Mouse (Mus musculus): Measurements from ENCODE around the gene Fyn.

Gene Fyn

GRCm38 (mm10) chr10:39508801-39509200 is 140.1 kb downstream of the Fyn start:
- DNase-seq (ENCODE audit: low spot score in 2 of 2): no peak

- no peak for DNase-seq (ENCODE audit: low spot score in 2 of 2)
Measured at GRCm38 (mm10) chr10:39509937-39510336, 141.3 kb downstream of the Fyn start.

- no peak for DNase-seq (ENCODE audit: low spot score in 2 of 2)
Measured at GRCm38 (mm10) chr10:39512631-39513314, 144.1 kb downstream of the Fyn start.

- no peak for DNase-seq (ENCODE audit: low spot score in 2 of 2)
Measured at GRCm38 (mm10) chr10:39514916-39515315, 146.3 kb downstream of the Fyn start.

- no peak for DNase-seq (ENCODE audit: low spot score in 2 of 2)
Measured at GRCm38 (mm10) chr10:39516541-39517133, 148.0 kb downstream of the Fyn start.

- no peak for DNase-seq (ENCODE audit: low spot score in 2 of 2)
Measured at GRCm38 (mm10) chr10:39517375-39517774, 148.7 kb downstream of the Fyn start.

GRCm38 (mm10) chr10:39518232-39518631 is 149.6 kb downstream of the Fyn start:
- DNase-seq (ENCODE audit: low spot score in 2 of 2): no peak

GRCm38 (mm10) chr10:39518859-39519258 is 150.2 kb downstream of the Fyn start:
- DNase-seq (ENCODE audit: low spot score in 2 of 2): no peak

- DNase-seq (ENCODE audit: low spot score in 2 of 2): peak in 1 of 2 experiments; percentile 67
Measured at GRCm38 (mm10) chr10:39520123-39520989, 151.7 kb downstream of the Fyn start.

GRCm38 (mm10) chr10:39521327-39521726 is 152.7 kb downstream of the Fyn start:
- DNase-seq (ENCODE audit: low spot score in 2 of 2): no peak

GRCm38 (mm10) chr10:39521861-39522391 is 153.3 kb downstream of the Fyn start:
- DNase-seq (ENCODE audit: low spot score in 2 of 2): no peak

- no peak for DNase-seq (ENCODE audit: low spot score in 2 of 2)
Measured at GRCm38 (mm10) chr10:39522857-39523614, 154.4 kb downstream of the Fyn start.

- DNase-seq (ENCODE audit: low spot score in 2 of 2): no peak
Measured at GRCm38 (mm10) chr10:39524355-39524754, 155.7 kb downstream of the Fyn start.

GRCm38 (mm10) chr10:39525431-39525830 is 156.8 kb downstream of the Fyn start:
- no peak for DNase-seq (ENCODE audit: low spot score in 2 of 2)

- DNase-seq (ENCODE audit: low spot score in 2 of 2): no peak
Measured at GRCm38 (mm10) chr10:39527113-39527512, 158.5 kb downstream of the Fyn start.

GRCm38 (mm10) chr10:39529179-39529578 is 160.5 kb downstream of the Fyn start:
- no peak for DNase-seq (ENCODE audit: low spot score in 2 of 2)

- no peak for DNase-seq (ENCODE audit: low spot score in 2 of 2)
Measured at GRCm38 (mm10) chr10:39532008-39532740, 163.5 kb downstream of the Fyn start.

GRCm38 (mm10) chr10:39532823-39533222 is 164.2 kb downstream of the Fyn start:
- no peak for DNase-seq (ENCODE audit: low spot score in 2 of 2)

GRCm38 (mm10) chr10:39534324-39535026 is 165.8 kb downstream of the Fyn start:
- peak in 1 of 2 experiments; percentile 30 for DNase-seq (ENCODE audit: low spot score in 2 of 2)

GRCm38 (mm10) chr10:39535347-39535746 is 166.7 kb downstream of the Fyn start:
- DNase-seq (ENCODE audit: low spot score in 2 of 2): no peak

All from left cerebral cortex, adult 9 months (tissue).